Mouse (Mus musculus): Measurements from ENCODE around the gene Rfpl4.

GRCm38 (mm10) chr7:5073586-5073985, 43.2 kb downstream of the Rfpl4 start:
- TF ChIP-seq POLR2A (IDR thresholded peaks at IDR 0.05; ENCODE audit: low read depth, low read length) (no peak), CTCF (conservative IDR thresholded peaks at IDR 0.05; ENCODE audit: insufficient read depth, insufficient read length, low read depth, low read length) (no peak)

Data from kidney, adult 2 months (tissue).